Mouse (Mus musculus) CH12.LX (cell line): ENCODE measurements at regions not wholly inside any gene's neighbourhood (a gene's known extent, or its start where the extent isn't known, plus 50 kb on each side); places are given as distances from the start of the nearest gene placed in this dataset.
A peak's percentile ranks its signal among the peaks of the same experiment; 100 is the strongest.

ENCODE experiments used
- DNase-seq: peaks from one replicate; pipeline ENCODE4 v3.0.0-alpha.2; 2013; ENCODE audit errors: extremely low read depth
- H3K27ac ChIP-seq: 2 replicates; pipeline ENCODE4 v1.5.1; 2012; ENCODE audit warnings: low read depth, mild to moderate bottlenecking, control low read depth, moderate library complexity; ENCODE audit not compliant: insufficient read depth
- H3K27me3 ChIP-seq: replicated peaks from 2 replicates; pipeline ENCODE3; 2012; ENCODE audit warnings: inconsistent platforms
- H3K36me3 ChIP-seq, 2 experiments: replicated peaks in 1 of 2; 2 replicates each; pipeline versions ENCODE3 to v1.6.1; 2012; ENCODE audit warnings: inconsistent platforms in 1 of 2, low read length in 1 of 2, mild to moderate bottlenecking in 1 of 2, mixed read lengths in 1 of 2, moderate library complexity in 1 of 2; ENCODE audit not compliant: control insufficient read depth in 1 of 2, insufficient read depth in 1 of 2
- H3K4me1 ChIP-seq, 2 experiments: 2 replicates each; pipeline ENCODE4 v1.6.1; 2012; ENCODE audit warnings: inconsistent platforms in 1 of 2, moderate library complexity in 1 of 2; ENCODE audit not compliant: insufficient read depth in 2 of 2, control insufficient read depth in 1 of 2
- H3K4me2 ChIP-seq: 2 replicates; pipeline ENCODE4 v1.6.1; 2012; ENCODE audit warnings: low read depth, mild to moderate bottlenecking, control low read depth; ENCODE audit not compliant: poor library complexity, insufficient read depth, severe bottlenecking
- H3K4me3 ChIP-seq, 3 experiments: fragments of 150-350 bp in 1 of 3; sonication (generic) in 1 of 3; replicated peaks in 1 of 3; 2 replicates each; pipeline versions ENCODE3 to v1.5.1; 2011 to 2012; ENCODE audit warnings: low read depth in 2 of 3, low read length in 2 of 3, mild to moderate bottlenecking in 2 of 3, moderate library complexity in 2 of 3, control low read depth in 1 of 3, improper control_type of control experiment in 1 of 3, inconsistent platforms in 1 of 3, mixed read lengths in 1 of 3; ENCODE audit not compliant: poor library complexity in 1 of 3
- H3K79me2 ChIP-seq: replicated peaks from 2 replicates; pipeline ENCODE4 v1.6.1; 2012; ENCODE audit warnings: mild to moderate bottlenecking, moderate library complexity; ENCODE audit not compliant: control insufficient read depth, poor library complexity, insufficient read depth, severe bottlenecking; ENCODE audit errors: extremely low read depth
- H3K9ac ChIP-seq: 2 replicates; pipeline ENCODE4 v1.6.1; 2012; ENCODE audit warnings: low read depth, mild to moderate bottlenecking, control low read depth, moderate library complexity; ENCODE audit not compliant: insufficient read depth
- H3K9me3 ChIP-seq: replicated peaks from 2 replicates; pipeline ENCODE3; 2012; ENCODE audit warnings: low read length, inconsistent platforms, mixed read lengths
- CHD1 ChIP-seq: IDR thresholded peaks from 2 replicates; pipeline ENCODE4 v1.6.1; 2012; ENCODE audit warnings: low read depth, low read length, improper control_type of control experiment, inconsistent platforms
- ELF1 ChIP-seq: IDR thresholded peaks from 2 replicates; pipeline ENCODE4 v1.6.1; 2014; ENCODE audit warnings: low read depth, mild to moderate bottlenecking, inconsistent platforms, low read length, improper control_type of control experiment
- EP300 ChIP-seq: IDR thresholded peaks from 2 replicates; pipeline ENCODE4 v1.6.1; 2011; ENCODE audit warnings: low read length, improper control_type of control experiment
- ETS1 ChIP-seq: conservative IDR thresholded peaks from 2 replicates; pipeline ENCODE4 v1.6.1; 2012; ENCODE audit warnings: low read depth, mild to moderate bottlenecking, inconsistent platforms, low read length, improper control_type of control experiment, moderate library complexity
- GABPA ChIP-seq: IDR thresholded peaks from 2 replicates; pipeline ENCODE4 v1.6.1; 2012; ENCODE audit warnings: low read depth, low read length, improper control_type of control experiment, inconsistent platforms; ENCODE audit not compliant: insufficient replicate concordance
- HCFC1 ChIP-seq: IDR thresholded peaks from 2 replicates; pipeline ENCODE4 v1.6.1; 2012; ENCODE audit warnings: low read depth, mild to moderate bottlenecking, inconsistent platforms, low read length, improper control_type of control experiment
- IRF4 ChIP-seq: IDR thresholded peaks from 2 replicates; pipeline ENCODE4 v1.6.1; 2014; ENCODE audit warnings: low read depth, mild to moderate bottlenecking, inconsistent platforms, low read length, improper control_type of control experiment
- KAT2A ChIP-seq: IDR thresholded peaks from 2 replicates; pipeline ENCODE4 v1.6.1; 2012; ENCODE audit warnings: low read length, improper control_type of control experiment, inconsistent platforms; ENCODE audit not compliant: insufficient replicate concordance
- MAX ChIP-seq: IDR thresholded peaks from 2 replicates; pipeline ENCODE4 v1.6.1; 2011; ENCODE audit warnings: low read length, improper control_type of control experiment
- MEF2A ChIP-seq: IDR thresholded peaks from 2 replicates; pipeline ENCODE4 v1.6.1; 2014; ENCODE audit warnings: low read depth, mild to moderate bottlenecking, inconsistent platforms, low read length, improper control_type of control experiment, borderline replicate concordance
- MXI1 ChIP-seq: IDR thresholded peaks from 2 replicates; pipeline ENCODE4 v1.6.1; 2011; ENCODE audit warnings: mild to moderate bottlenecking, low read depth, low read length, improper control_type of control experiment
- NELFE ChIP-seq: IDR thresholded peaks from 2 replicates; pipeline ENCODE4 v1.6.1; 2011; ENCODE audit warnings: low read depth, low read length, improper control_type of control experiment
- NRF1 ChIP-seq: IDR thresholded peaks from 2 replicates; pipeline ENCODE4 v1.6.1; 2014; ENCODE audit warnings: low read depth, mild to moderate bottlenecking, inconsistent platforms, low read length, improper control_type of control experiment, moderate library complexity
- POLR2AphosphoS2 ChIP-seq: IDR thresholded peaks from 2 replicates; pipeline ENCODE4 v1.6.1; 2011; ENCODE audit warnings: low read depth, low read length, improper control_type of control experiment
- RCOR1 ChIP-seq: conservative IDR thresholded peaks from 2 replicates; pipeline ENCODE4 v1.6.1; 2012; ENCODE audit warnings: low read depth, mild to moderate bottlenecking, inconsistent platforms, low read length, improper control_type of control experiment
- SIN3A ChIP-seq: IDR thresholded peaks from 2 replicates; pipeline ENCODE4 v1.6.1; 2012; ENCODE audit warnings: low read length, improper control_type of control experiment, inconsistent platforms
- UBTF ChIP-seq: IDR thresholded peaks from 2 replicates; pipeline ENCODE4 v1.6.1; 2012; ENCODE audit warnings: low read depth, mild to moderate bottlenecking, inconsistent platforms, low read length, improper control_type of control experiment, moderate library complexity
- ZKSCAN1 ChIP-seq: IDR thresholded peaks from 2 replicates; pipeline ENCODE4 v1.6.1; 2012; ENCODE audit warnings: low read depth, inconsistent platforms, low read length, improper control_type of control experiment, borderline replicate concordance
- ZMIZ1 ChIP-seq: IDR thresholded peaks from 2 replicates; pipeline ENCODE4 v1.6.1; 2012; ENCODE audit warnings: low read depth, mild to moderate bottlenecking, inconsistent platforms, low read length, improper control_type of control experiment
- dilution Hi-C: fragments of 300-500 bp; cut with MboI; formaldehyde crosslinking; loops from 2 replicates; pipeline ENCODE4 v1.14.3; 2020; ENCODE audit warnings: low sequenced_read_pairs; ENCODE audit not compliant: extremely low pct_unique_long_range_greater_than_20kb, extremely low pct_ligation_motif_present
- in situ Hi-C: fragments of 300-500 bp; cut with MboI; formaldehyde crosslinking; loops from 3 replicates; pipeline ENCODE4 v1.14.3; 2019; ENCODE audit warnings: low sequenced_read_pairs, low pct_ligation_motif_present, low pct_unique_long_range_greater_than_20kb, mixed read lengths

GRCm38 (mm10) chr3:68783666-68784416 lies 85.5 kb upstream of the 1110032F04Rik start:
- Histone ChIP-seq H3K79me2 (no peaks in the 10 kb centered on the region), H3K27me3 (no peaks in the 10 kb centered on the region), H3K4me1 (peaks cover 13 to 26% of the 10 kb centered on the region in 2 experiments), H3K9me3 (no peaks in the 10 kb centered on the region), H3K4me3 (no peak overlapping the region), H3K4me2 (no peak overlapping the region), H3K36me3 (no peaks in the 10 kb centered on the region), H3K9ac (no peak overlapping the region), H3K27ac (no peak overlapping the region)
- dilution Hi-C loops = no loop called here
- TF ChIP-seq KAT2A (no peak), RCOR1 (no peak), NELFE (no peak), EP300 (peak; percentile 52; the same call in 1 of the 2 replicates), GABPA (no peak), POLR2AphosphoS2 (no peak), ETS1 (peak; percentile 57), MXI1 (peak; percentile 24; the same call in 1 of the 2 replicates), ELF1 (no peak), ZKSCAN1 (no peak)
- peak; percentile 52 for DNase-seq
- in situ Hi-C loops = no loop called here

- TF ChIP-seq SIN3A (no peak), HCFC1 (no peak), CHD1 (no peak), IRF4 (no peak), ZMIZ1 (no peak), NRF1 (no peak), MAX (no peak), ZKSCAN1 (no peak), MEF2A (no peak), UBTF (no peak)
- no peak overlapping the region for H3K4me3 ChIP-seq
- dilution Hi-C loops (no loop called here), in situ Hi-C loops (no loop called here)
- no peak overlapping the region for H3K27ac ChIP-seq
- H3K4me1 ChIP-seq = peaks cover 9 to 28% of the 10 kb centered on the region in 2 experiments
- no peaks in the 10 kb centered on the region for H3K79me2 ChIP-seq
- DNase-seq = no peak
- H3K27me3 ChIP-seq = no peaks in the 10 kb centered on the region
- H3K4me2 ChIP-seq = no peak overlapping the region
- H3K36me3 ChIP-seq = no peaks in the 10 kb centered on the region
- H3K9ac ChIP-seq = no peak overlapping the region
- H3K9me3 ChIP-seq = peaks cover 2% of the 10 kb centered on the region
Measured at GRCm38 (mm10) chr3:68786771-68787170, 82.6 kb upstream of the 1110032F04Rik start.
